Mouse (Mus musculus) adrenal gland, adult (tissue): ENCODE data around the gene Zfp28.

Source experiments
- DNase-seq, 2 experiments: peaks; one replicate each; pipeline ENCODE4 v3.0.0; 2022 to 2023; ENCODE audit warnings: low spot score in 1 of 2; ENCODE audit not compliant: inconsistent age in 2 of 2

Zfp28 gene

GRCm38 (mm10) chr7:6397996-6398975 is 15.2 kb downstream of the Zfp28 start, which contains the start of gene Smim17:
Gene Smim17, plus strand, starts transcription at chr7:6398715.
- peak; percentile 62 to 87 for DNase-seq

- peak; percentile 92 to 97 for DNase-seq
Measured at GRCm38 (mm10) chr7:6410043-6410442, 26.9 kb downstream of the Zfp28 start, which contains the start of gene Gm20715. Gene Gm20715, plus strand, starts transcription at chr7:6410277.

GRCm38 (mm10) chr7:6414626-6415441 is 31.7 kb downstream of the Zfp28 start:
- DNase-seq, result no peak

- DNase-seq, result no peak
Measured at GRCm38 (mm10) chr7:6415442-6415787, 32.3 kb downstream of the Zfp28 start.

- DNase-seq, result no peak
Measured at GRCm38 (mm10) chr7:6419894-6420293, 36.8 kb downstream of the Zfp28 start.

- DNase-seq, result no peak
Measured at GRCm38 (mm10) chr7:6429381-6429780, 46.3 kb downstream of the Zfp28 start.

- peak in 1 of 2 experiments; percentile 56 for DNase-seq
Measured at GRCm38 (mm10) chr7:6430342-6430741, 47.2 kb downstream of the Zfp28 start.

GRCm38 (mm10) chr7:6438388-6438787 is 55.3 kb downstream of the Zfp28 start, which contains the start of gene Olfr1344:
Gene Olfr1344, plus strand, starts transcription at chr7:6438688.
- no peak for DNase-seq

- no peak for DNase-seq
Measured at GRCm38 (mm10) chr7:6441173-6441572, 58.1 kb downstream of the Zfp28 start.
